Mouse (Mus musculus) midbrain, embryonic 10.5 days (tissue): Measurements from ENCODE around the gene Mlec. TPM values are rescaled to one million over a fixed set of nuclear protein-coding genes. Genes with fewer than 3 reads are reported as not detected.
A peak's percentile ranks its signal among the peaks of the same experiment; 100 is the strongest.

Experiments
- DNase-seq: peaks from one replicate; pipeline ENCODE4 v3.0.0-alpha.2; 2017; ENCODE audit warnings: low spot score
- H3K27ac ChIP-seq: fragments of 300-500 bp; sonication (generic); replicated peaks from 2 replicates; pipeline ENCODE4 v1.5.1; 2016; ENCODE audit warnings: mild to moderate bottlenecking
- H3K27me3 ChIP-seq: fragments of 300-500 bp; sonication (generic); 2 replicates; pipeline ENCODE4 v1.6.1; 2016; ENCODE audit warnings: low read depth, mild to moderate bottlenecking; ENCODE audit not compliant: poor library complexity, severe bottlenecking
- H3K36me3 ChIP-seq: fragments of 300-500 bp; sonication (generic); 2 replicates; pipeline ENCODE4 v1.6.1; 2016; ENCODE audit warnings: mild to moderate bottlenecking, moderate library complexity
- H3K4me1 ChIP-seq: fragments of 300-500 bp; sonication (generic); 2 replicates; pipeline ENCODE4 v1.6.1; 2016
- H3K4me3 ChIP-seq: fragments of 300-500 bp; sonication (generic); 2 replicates; pipeline ENCODE4 v1.5.1; 2016; ENCODE audit warnings: mild to moderate bottlenecking, moderate library complexity
- H3K9me3 ChIP-seq: fragments of 300-500 bp; sonication (generic); replicated peaks from 2 replicates; pipeline ENCODE4 v1.6.1; 2016; ENCODE audit warnings: mild to moderate bottlenecking
- WGBS: fragments of 180-500 bp; shearing (Covaris S2); methylation state at CpG from one replicate; pipeline ENCODE4 v1.1.7; 2016; 5-methylcytosine and 5-hydroxymethylcytosine counted together
- polyA plus RNA-seq: library from polyadenylated mRNA; unstranded; fragments of >200 nt; fragmentation: Nextera tagmentation; extraction: Ambion mirVana; gene quantifications from 2 replicates; pipeline ENCODE4 v1.2.1, GENCODE M21; 2016

Mlec gene
- 56.5 and 69.5 TPM in 2 replicates for polyA plus RNA-seq

GRCm38 (mm10) chr5:115158040-115158983 lies at the start of gene Mlec:
Gene Mlec, minus strand, starts transcription at chr5:115158179.
- Histone ChIP-seq H3K9me3 (no peaks in the 10 kb centered on the region), H3K4me3 (peak within 1 kb of the TSS; percentile 93), H3K36me3 (peaks cover 14% of the 10 kb centered on the region), H3K4me1 (peaks cover 63% of the 10 kb centered on the region), H3K27ac (peak within 1 kb of the TSS; percentile 98), H3K27me3 (no peaks in the 10 kb centered on the region)
- DNase-seq: peak; percentile 99
- under 1% methylated on average over 76 of the region's 78 CpGs for WGBS

GRCm38 (mm10) chr5:115207244-115207643 lies 49.3 kb upstream of the Mlec start:
- Histone ChIP-seq H3K27me3 (peaks cover 64% of the 10 kb centered on the region), H3K4me1 (peaks cover 26% of the 10 kb centered on the region), H3K9me3 (no peaks in the 10 kb centered on the region), H3K36me3 (no peaks in the 10 kb centered on the region), H3K4me3 (no peak overlapping the region), H3K27ac (no peak overlapping the region)
- no peak for DNase-seq
- 63% methylated on average over 5 of the region's 5 CpGs for WGBS

- WGBS: 3% methylated on average over 31 of the region's 31 CpGs
- peak; percentile 84 for DNase-seq
- H3K9me3 ChIP-seq: no peaks in the 10 kb centered on the region
- H3K4me1 ChIP-seq: peaks cover 26% of the 10 kb centered on the region
- peak overlapping the region; percentile 86 for H3K27ac ChIP-seq
- no peaks in the 10 kb centered on the region for H3K36me3 ChIP-seq
- peaks cover 64% of the 10 kb centered on the region for H3K27me3 ChIP-seq
- peak overlapping the region; percentile 49 for H3K4me3 ChIP-seq
Observed at GRCm38 (mm10) chr5:115204562-115205311, 46.8 kb upstream of the Mlec start.

- H3K27me3 ChIP-seq: peaks cover 64% of the 10 kb centered on the region
- H3K4me3 ChIP-seq: peak overlapping the region; percentile 49
- WGBS: 12% methylated on average over 23 of the region's 23 CpGs
- H3K27ac ChIP-seq: peak overlapping the region; percentile 86
- no peaks in the 10 kb centered on the region for H3K9me3 ChIP-seq
- DNase-seq: peak; percentile 45
- H3K4me1 ChIP-seq: peaks cover 26% of the 10 kb centered on the region
- H3K36me3 ChIP-seq: no peaks in the 10 kb centered on the region
Observed at GRCm38 (mm10) chr5:115203735-115204561, 46.0 kb upstream of the Mlec start.

GRCm38 (mm10) chr5:115194626-115195221 lies 36.7 kb upstream of the Mlec start:
- H3K27me3 ChIP-seq: peaks cover 87% of the 10 kb centered on the region
- peak overlapping the region; percentile 77 for H3K27ac ChIP-seq
- no peak for DNase-seq
- 6% methylated on average over 12 of the region's 12 CpGs for WGBS
- no peaks in the 10 kb centered on the region for H3K36me3 ChIP-seq
- H3K4me3 ChIP-seq: peak overlapping the region; percentile 79
- peaks cover 34% of the 10 kb centered on the region for H3K4me1 ChIP-seq
- no peaks in the 10 kb centered on the region for H3K9me3 ChIP-seq

- Histone ChIP-seq H3K27ac (peak within 1 kb of the TSS; percentile 77), H3K4me1 (peaks cover 34% of the 10 kb centered on the region), H3K36me3 (no peaks in the 10 kb centered on the region), H3K4me3 (peak within 1 kb of the TSS; percentile 79), H3K9me3 (no peaks in the 10 kb centered on the region), H3K27me3 (peaks cover 95% of the 10 kb centered on the region)
- peak; percentile 74 for DNase-seq
- WGBS: under 1% methylated on average over 115 of the region's 116 CpGs
Observed at GRCm38 (mm10) chr5:115193669-115194625, 36.0 kb upstream of the Mlec start, which contains the start of gene Cabp1. Gene Cabp1, minus strand, starts transcription at chr5:115194381.

- no peaks in the 10 kb centered on the region for H3K36me3 ChIP-seq
- H3K9me3 ChIP-seq: 0 out of 2 replicates have a peak, but pooled peaks cover 4% of the 10 kb centered on the region
- peaks cover 100% of the 10 kb centered on the region for H3K27me3 ChIP-seq
- 1% methylated on average over 34 of the region's 34 CpGs for WGBS
- peak overlapping the region; percentile 79 for H3K4me3 ChIP-seq
- peak overlapping the region; percentile 77 for H3K27ac ChIP-seq
- peaks cover 34% of the 10 kb centered on the region for H3K4me1 ChIP-seq
- DNase-seq: peak; percentile 51
Observed at GRCm38 (mm10) chr5:115193226-115193625, 35.2 kb upstream of the Mlec start.

GRCm38 (mm10) chr5:115192828-115193195 lies 34.8 kb upstream of the Mlec start:
- H3K9me3 ChIP-seq: 0 out of 2 replicates have a peak, but pooled peaks cover 4% of the 10 kb centered on the region
- H3K36me3 ChIP-seq: no peaks in the 10 kb centered on the region
- peaks cover 100% of the 10 kb centered on the region for H3K27me3 ChIP-seq
- WGBS: 12% methylated on average over 7 of the region's 7 CpGs
- H3K4me3 ChIP-seq: peak overlapping the region; percentile 79
- H3K27ac ChIP-seq: no peak overlapping the region
- peaks cover 35% of the 10 kb centered on the region for H3K4me1 ChIP-seq
- DNase-seq: peak; percentile 38

- peak; percentile 35 for DNase-seq
- H3K27ac ChIP-seq: 0 out of 2 replicates have a peak overlapping the region, but pooled peaks have one; percentile 9
- H3K27me3 ChIP-seq: peaks cover 100% of the 10 kb centered on the region
- peaks cover 42% of the 10 kb centered on the region for H3K4me1 ChIP-seq
- H3K4me3 ChIP-seq: peak overlapping the region; percentile 79
- WGBS: 10% methylated on average over 29 of the region's 29 CpGs
- H3K36me3 ChIP-seq: no peaks in the 10 kb centered on the region
- H3K9me3 ChIP-seq: 0 out of 2 replicates have a peak, but pooled peaks cover 4% of the 10 kb centered on the region
Observed at GRCm38 (mm10) chr5:115191880-115192827, 34.2 kb upstream of the Mlec start.

GRCm38 (mm10) chr5:115190081-115190480 lies 32.1 kb upstream of the Mlec start:
- H3K9me3 ChIP-seq: 0 out of 2 replicates have a peak, but pooled peaks cover 4% of the 10 kb centered on the region
- no peaks in the 10 kb centered on the region for H3K36me3 ChIP-seq
- 83% methylated on average over 12 of the region's 12 CpGs for WGBS
- no peak for DNase-seq
- H3K4me3 ChIP-seq: no peak overlapping the region
- H3K27ac ChIP-seq: no peak overlapping the region
- H3K4me1 ChIP-seq: peaks cover 59% of the 10 kb centered on the region
- peaks cover 99% of the 10 kb centered on the region for H3K27me3 ChIP-seq
